Mouse (Mus musculus) central nervous system, embryonic 14 days (tissue): ENCODE results near the gene Sft2d1. TPM values are rescaled to one million over a fixed set of nuclear protein-coding genes. Genes with fewer than 3 reads are reported as not detected.

Experiments
- polyA plus RNA-seq: library from polyadenylated mRNA; depleted of rRNA; stranded (reverse); fragments of >200 nt; gene quantifications from 2 replicates; pipeline ENCODE4 v1.2.3, GENCODE M21; 2012; rRNA removed

Sft2d1 gene
- polyA plus RNA-seq, result 163 and 174 TPM in 2 replicates

GRCm38 (mm10) chr17:8310838-8311614, at the start of gene Sft2d1:
TSS of gene Sft2d1 (plus strand) at chr17:8311102.

GRCm38 (mm10) chr17:8282821-8283525, 27.9 kb upstream of the Sft2d1 start, which contains the start of gene Mpc1:
TSS of gene Mpc1 (plus strand) at chr17:8282904.

GRCm38 (mm10) chr17:8337159-8337558, 26.3 kb downstream of the Sft2d1 start, which contains the start of gene Prr18:
TSS of gene Prr18 (plus strand) at chr17:8337459.

GRCm38 (mm10) chr17:8355692-8356091, 44.8 kb downstream of the Sft2d1 start, which contains the start of gene T2:
TSS of gene T2 (plus strand) at chr17:8355992.

Other genes starting within 250 kb of the Sft2d1 start
- 0.17 and 0.59 TPM in 2 replicates for gene Gm49673, start 163.3 kb upstream of the Sft2d1 start, polyA plus RNA-seq
- 16.5 and 18.5 TPM in 2 replicates for gene Rnaset2a, start 163.0 kb upstream of the Sft2d1 start, polyA plus RNA-seq
- 15.2 and 15.8 TPM in 2 replicates for gene Fgfr1op, start 145.6 kb upstream of the Sft2d1 start, polyA plus RNA-seq
- gene Ccr6, start 75.1 kb upstream of the Sft2d1 start, polyA plus RNA-seq, result 0.14 TPM in 1 of 2 replicates, not detected in the other
- 132 and 149 TPM in 2 replicates for gene Mpc1, start 28.2 kb upstream of the Sft2d1 start, polyA plus RNA-seq
- 19.2 and 20.3 TPM in 2 replicates for gene Prr18, start 26.4 kb downstream of the Sft2d1 start, polyA plus RNA-seq
- 1.00 and 1.2 TPM in 2 replicates for gene T2, start 44.9 kb downstream of the Sft2d1 start, polyA plus RNA-seq
- gene T, start 123.3 kb downstream of the Sft2d1 start, polyA plus RNA-seq, result 1.7 and 2.2 TPM in 2 replicates
- gene Pde10a, start 214.3 kb downstream of the Sft2d1 start, polyA plus RNA-seq, result 21.7 and 25.7 TPM in 2 replicates